Mouse (Mus musculus): ENCODE results near the gene Carm1.

Carm1 gene

DNA sequence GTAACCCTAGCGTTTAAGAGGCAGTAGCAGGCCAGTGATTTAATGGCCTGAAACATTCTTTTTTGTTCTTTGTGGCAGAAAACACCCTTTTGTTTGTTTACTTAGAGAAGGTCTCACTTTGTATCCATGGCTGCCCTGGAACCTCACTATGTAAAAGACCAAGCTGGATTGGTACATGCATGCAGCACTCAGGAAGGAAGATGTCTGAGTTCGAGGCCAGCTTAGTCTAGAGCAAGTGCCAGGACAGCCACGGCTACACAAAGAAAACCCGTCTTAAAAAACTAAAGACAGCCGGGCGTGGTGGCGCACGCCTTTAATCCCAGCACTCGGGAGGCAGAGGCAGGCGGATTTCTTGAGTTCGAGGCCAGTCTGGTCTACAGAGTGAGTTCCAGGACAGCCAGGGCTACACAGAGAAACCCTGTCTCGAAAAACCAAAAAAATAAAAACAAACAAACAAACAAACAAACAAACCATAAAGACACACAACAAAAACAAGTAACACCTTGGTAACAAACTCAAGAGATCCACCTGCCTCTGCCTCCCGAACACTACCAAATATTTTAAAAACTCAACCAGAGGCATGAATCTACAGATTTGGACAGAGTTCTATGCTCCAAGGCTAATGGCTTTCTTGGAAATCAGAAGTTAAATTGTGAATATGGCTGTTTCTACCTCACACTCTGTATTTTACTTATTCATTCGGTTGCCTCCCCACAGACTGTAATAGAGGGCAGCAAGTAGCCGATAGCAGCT is 68.3 kb downstream of the Carm1 start:
- DNase-seq (ENCODE audit: low spot score in 2 of 2), result no peak

DNA sequence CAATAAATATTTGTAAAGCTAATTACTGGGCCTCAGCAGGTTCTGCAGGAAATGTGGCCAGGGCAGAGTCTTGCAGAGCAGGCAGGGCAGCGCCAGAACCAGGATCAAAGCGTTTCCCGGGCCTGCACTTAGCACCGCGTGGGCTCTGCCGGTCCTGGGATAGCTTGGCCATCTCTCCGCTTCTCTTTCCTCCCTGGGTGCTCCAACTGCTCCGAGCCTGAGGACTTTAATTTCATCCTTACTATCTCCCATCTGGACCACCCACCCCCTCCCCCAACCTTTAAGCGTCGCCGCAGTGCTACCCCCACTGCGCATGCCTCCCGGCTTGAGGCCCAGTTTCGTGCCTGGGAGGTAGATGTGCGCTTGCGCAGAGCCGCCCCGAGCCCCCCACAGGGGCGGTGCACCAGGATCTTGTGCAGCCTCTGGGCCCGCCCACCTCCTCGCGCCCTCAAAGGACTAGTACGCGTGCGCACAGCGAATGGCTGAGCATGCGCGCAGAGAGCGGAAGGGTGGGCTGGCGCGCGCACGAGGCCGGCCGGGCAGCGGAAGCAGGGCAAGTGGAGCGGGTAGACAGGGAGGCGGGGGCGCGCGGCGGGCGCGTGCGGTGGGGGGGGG is 69.0 kb downstream of the Carm1 start, which contains the start of gene Smarca4:
Smarca4 (plus strand) TSS at position 553 of the 615 bp plus-strand sequence.
- DNase-seq (ENCODE audit: low spot score in 2 of 2), result peak; percentile 99 to 100

DNA sequence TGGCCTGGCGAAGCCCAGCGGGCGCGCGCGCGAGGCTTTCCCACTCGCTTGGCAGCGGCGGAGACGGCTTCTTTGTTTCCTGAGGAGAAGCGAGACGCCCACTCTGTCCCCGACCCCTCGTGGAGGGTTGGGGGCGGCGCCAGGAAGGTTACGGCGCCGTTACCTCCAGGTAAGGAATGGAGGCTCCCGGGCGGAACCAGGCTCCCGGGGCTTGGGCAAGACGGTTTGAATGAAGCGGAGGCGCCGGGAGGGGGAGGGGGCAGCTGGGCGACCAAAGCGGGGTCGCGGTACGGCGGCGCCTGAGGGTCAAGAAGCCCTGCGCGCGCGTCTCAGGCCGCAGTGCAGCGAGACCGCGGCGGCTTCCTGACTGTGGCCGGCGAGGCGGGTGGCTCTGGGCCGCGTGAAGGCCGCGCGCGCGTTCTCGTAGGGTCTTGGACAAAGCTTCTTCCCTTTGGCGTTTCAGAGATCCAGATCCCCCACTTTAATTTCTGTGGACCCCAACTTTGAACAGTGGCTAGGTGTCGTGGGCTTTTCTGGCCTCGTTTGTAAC is 69.6 kb downstream of the Carm1 start:
- DNase-seq (ENCODE audit: low spot score in 2 of 2), result peak; percentile 74 to 93

DNA sequence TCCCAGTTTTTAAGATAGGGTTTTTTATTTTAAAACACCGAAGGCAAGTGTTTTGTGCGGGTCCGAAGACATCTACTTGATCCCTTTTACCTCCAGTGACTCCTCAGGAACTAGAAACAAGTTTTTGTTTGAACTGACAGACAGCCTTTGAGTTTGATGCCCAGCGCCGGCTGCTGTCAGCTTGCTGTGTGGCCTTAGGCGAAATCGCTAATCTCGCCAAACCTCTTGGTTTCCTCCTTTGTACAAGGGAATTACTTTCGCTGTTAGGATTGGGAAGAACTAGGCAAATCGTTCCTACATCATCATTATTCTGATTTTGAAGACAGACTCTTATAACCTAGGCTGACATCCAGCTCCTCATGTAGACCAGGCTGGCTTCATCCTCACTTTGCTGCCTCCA is 70.4 kb downstream of the Carm1 start:
- no peak for DNase-seq (ENCODE audit: low spot score in 2 of 2)

DNA sequence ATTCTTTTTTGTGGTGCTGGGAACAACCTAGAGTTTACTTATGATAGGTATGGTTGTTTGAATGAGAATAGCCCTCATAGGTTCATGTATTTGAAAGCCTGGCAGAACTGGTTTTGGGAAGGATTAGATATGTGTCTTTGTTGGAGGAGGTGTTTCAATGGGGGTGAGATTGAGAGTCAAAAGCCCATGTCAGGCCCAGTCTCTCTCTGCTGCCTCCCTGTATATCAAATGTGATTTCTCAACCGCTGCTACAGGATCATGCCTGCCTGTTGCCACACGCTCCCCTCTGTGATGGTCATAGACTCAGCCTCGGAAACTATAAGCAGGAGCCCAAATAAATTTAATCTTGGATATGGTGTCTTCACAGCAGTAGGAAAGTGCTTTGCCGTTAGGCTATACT is 73.5 kb downstream of the Carm1 start:
- no peak for DNase-seq (ENCODE audit: low spot score in 2 of 2)

DNA sequence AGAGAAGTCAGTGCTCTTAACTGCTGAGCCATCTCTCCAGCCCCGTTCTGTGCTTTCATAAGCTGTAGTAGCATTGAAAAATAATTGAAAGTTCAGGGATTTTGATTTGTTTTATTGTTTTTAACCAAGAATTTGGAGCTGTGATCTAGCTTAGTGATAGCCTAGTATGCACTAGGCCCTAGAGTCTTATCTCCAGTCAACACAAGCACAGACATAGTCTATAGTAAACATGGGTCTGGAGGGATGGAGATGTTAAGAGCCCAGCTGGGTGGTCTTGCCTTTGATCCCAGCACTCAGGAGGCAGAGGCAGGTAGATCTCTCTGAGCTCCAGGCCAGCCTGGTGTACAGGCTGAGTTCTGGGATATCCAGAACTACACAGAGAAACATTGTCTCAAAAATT is 76.0 kb downstream of the Carm1 start:
- no peak for DNase-seq (ENCODE audit: low spot score in 2 of 2)

DNA sequence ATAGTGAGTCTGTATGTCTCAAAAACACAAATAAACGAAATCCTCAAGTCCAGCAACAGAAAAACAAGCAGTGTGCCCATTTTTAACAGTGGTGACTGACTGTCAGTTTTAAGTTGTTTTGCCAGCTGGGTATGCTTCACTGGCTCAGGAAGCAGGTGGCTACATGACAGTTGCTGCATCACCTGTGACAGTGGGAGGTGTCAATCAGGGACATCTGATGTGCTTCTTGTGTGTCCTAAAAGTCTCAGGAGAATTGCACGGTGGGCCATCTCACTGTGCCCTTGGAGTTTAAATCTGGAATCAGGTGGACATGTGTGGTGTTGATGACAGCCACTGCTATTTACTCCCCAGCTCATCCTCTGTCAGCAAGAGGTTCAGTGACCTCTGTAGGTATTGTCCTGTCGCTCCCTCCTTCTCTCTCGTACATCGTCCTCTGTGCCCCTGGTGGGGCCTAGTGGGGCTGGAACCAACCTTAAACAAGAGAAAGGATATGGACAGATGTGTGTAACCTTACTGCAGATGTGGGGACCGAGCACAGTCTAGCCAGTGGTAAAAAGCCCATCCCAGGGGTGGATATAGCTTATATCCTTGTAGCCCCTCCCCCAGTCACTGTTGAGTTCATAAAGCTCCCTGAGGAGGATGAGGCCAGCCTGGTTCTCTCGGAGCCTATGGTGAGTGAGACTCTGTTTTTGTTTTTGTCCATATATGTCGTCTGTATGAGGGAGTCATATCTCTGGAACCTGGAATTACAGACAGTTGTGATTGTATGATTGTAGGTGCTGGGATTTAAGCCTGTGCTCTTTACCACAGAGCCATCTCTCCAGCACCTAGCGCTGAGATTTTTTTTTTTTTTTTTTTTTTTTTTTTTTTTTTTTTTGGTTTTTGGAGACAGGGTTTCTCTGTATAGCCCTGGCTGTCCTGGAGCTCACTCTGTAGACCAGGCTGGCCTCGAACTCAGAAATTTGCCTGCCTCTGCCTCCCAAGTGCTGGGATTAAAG is 78.9 kb downstream of the Carm1 start:
- DNase-seq (ENCODE audit: low spot score in 2 of 2), result no peak

DNA sequence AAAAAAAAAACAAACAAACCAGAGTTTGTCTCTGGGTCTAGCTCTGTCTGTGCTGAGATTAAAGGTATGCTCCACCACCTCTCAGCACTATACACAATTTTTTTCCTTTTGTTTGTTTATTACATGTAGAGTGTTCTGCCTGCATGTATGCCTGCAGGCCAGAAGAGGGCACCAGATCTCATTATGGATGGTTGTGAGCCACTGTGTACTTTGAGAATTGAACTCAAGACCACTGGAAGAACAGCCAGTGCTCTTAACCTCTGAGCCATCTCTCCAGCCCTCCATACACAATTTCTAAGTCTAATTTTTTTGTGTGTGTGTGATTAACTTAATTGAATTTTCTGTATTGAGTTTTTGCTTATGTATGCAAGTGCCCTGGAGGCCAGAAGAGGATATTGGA is 79.9 kb downstream of the Carm1 start:
- DNase-seq (ENCODE audit: low spot score in 2 of 2), result no peak

DNA sequence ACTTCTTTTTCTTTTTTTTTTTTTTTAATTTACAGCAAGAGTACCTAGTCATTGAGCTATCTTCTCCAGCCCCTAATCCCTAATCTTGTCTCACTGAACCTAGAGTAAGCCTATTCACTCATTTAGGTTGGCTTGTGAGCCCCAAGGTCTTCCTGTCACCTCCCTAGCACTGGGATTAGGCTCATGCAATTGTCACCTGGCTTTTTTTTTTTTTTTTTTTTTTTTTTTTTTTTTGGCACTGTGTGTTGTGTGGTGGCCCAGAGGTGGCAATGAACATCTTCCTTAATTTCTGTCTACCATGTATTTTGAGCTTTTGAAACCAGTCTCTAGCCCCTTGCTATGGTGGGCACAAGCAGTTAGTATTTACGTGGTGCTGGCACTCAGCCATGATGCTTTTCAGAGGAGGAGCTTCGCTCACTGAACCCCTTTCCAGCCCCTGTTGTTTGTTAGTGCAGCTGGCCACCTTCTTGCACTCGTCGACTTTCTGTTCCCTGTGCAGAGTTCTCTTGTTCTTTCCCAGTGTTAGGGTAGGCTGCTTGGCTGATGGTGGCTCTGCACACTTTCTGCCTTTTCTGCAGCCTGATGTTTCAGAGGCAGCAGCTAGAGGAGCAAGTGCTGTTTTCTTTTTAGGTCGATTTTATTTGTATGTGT is 80.6 kb downstream of the Carm1 start:
- DNase-seq (ENCODE audit: low spot score in 2 of 2), result no peak

DNA sequence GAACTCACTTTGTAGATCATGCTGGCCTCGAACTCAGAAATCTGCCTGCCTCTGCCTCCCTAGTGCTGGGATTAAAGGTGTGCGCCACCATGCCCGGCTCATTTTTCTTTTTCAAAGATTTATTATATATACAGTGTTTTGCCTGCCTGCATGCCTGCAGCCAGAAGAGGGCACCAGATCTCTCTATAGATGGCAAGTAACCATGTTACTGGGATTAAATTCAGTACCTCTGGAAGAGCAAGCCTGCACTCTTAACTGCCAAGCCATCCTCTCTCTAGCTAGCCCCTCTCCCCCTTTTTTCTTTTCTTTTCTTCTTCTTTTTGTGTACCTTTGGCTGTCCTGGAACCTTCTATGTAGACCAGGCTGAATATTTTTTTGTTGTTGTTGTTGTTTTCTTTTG is 84.0 kb downstream of the Carm1 start:
- DNase-seq (ENCODE audit: low spot score in 2 of 2), result peak in 1 of 2 experiments; percentile 30

DNA sequence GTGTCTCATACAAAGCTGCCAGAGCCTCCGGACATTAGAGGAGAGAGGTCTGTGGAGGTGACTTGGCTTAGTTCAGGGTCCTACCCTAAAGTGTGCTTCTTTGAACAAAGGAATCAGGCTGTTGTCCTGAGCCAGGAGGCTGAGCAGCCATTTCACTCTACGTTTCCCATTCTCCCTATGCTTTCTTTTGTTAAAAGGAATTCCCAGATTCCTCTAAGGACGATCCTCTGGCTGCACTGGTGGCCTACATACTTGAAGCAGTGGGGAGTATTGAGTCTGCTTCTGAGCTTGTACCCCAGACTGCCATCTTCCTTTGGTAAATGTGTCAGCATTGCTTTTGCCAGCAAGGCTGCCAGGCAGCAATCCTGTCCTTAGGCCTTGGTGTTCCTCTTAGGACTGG is 86.4 kb downstream of the Carm1 start:
- DNase-seq (ENCODE audit: low spot score in 2 of 2), result no peak

DNA sequence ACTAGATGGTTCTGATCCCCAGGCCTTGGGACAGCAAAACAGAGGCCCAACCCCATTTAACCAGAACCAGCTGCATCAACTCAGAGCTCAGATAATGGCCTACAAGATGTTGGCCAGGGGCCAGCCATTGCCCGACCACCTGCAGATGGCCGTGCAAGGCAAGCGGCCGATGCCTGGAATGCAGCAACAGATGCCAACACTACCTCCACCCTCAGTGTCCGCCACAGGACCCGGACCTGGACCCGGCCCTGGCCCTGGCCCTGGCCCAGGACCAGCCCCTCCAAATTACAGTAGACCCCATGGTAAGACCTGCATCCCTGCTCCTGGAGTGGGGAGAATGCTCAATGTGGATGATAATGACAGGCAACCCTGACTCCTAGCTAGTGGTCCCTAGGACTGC is 88.9 kb downstream of the Carm1 start:
- DNase-seq (ENCODE audit: low spot score in 2 of 2), result peak in 1 of 2 experiments; percentile 38

DNA sequence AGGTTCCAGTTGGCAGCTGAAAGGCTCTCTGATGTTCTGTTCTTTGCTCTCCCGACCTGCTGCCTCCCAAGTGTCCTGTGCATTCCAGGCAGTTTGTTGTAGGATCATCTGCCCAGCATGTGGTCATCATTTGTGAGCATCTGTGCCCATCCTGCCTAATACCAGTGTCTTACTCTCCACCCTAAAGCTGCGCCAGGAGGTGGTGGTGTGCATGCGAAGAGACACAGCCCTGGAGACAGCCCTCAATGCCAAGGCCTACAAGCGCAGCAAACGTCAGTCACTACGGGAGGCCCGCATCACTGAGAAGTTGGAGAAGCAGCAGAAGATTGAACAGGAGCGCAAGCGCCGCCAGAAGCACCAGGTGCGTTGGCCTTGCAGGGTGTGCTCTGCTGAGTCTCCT is 92.3 kb downstream of the Carm1 start:
- DNase-seq (ENCODE audit: low spot score in 2 of 2), result no peak
